Mouse (Mus musculus): ENCODE data around the gene Sirt1.
"Not testable (repeated sequence)": the region's sequence is repeated elsewhere in the genome, so short reads cannot be mapped to it uniquely, and the experiment has no call there.

Sirt1 gene

GRCm38 (mm10) chr10:63386991-63387390 lies 5.5 kb upstream of the Sirt1 start:
- no peak for DNase-seq

- peak; percentile 90 for DNase-seq
Observed at GRCm38 (mm10) chr10:63386444-63386843, 4.9 kb upstream of the Sirt1 start.

DNA sequence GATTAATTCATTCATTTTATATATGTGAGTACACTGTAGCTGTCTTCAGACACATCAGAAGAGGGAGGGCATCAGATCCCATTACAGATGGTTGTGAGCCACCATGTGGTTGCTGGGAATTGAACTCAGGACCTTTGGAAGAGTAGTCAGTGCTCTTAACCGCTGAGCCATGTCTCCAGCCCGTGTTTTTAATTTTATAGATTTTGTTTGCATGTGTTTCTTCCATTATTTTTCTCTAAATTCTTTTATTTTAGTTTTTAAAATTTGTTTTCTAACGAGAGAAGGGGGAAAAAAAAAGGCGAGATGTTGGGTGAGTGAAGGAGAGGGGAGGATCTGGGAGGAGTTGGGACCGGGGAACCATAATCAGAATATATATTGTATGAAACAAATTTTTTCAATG lies 4.4 kb upstream of the Sirt1 start:
- not testable (repeated sequence) for DNase-seq

GRCm38 (mm10) chr10:63382372-63383279 lies 1.1 kb upstream of the Sirt1 start, which contains the start of gene Dnajc12:
Gene Dnajc12 (plus strand): TSS chr10:63382443.
- DNase-seq: peak; percentile 78

DNA sequence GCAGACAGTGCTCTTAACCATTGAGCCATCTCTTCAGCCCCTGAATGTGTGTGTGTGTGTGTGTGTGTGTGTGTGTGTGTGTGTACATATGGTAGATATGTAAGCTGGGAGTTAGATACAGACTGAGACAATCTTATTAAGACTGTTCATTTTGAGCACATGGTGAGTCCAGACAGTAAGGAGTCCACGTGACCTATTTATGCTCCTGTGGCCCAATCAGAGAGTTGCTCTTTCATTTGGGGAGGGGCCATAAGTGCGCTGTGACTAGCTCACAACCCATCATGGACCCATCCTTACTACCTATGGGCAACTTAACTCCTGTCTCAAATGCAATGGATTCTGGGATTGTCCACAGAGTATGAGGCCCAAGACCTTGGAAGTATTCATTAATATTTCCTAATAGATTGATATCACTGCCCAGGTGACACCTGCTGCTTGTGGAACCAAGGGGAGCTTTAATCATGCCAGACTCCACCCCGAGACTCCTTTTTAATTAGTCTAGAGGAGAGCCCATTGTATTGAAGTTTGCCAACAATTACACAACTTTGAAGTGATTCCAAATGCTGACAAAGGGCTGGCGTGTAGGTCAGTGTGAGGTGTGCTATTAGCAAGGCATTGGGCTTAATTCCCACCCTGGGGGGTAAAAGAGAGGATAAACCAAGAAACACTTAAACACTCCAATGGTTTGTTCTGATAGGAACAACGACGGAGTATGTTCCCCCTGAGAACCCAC lies 2.4 kb downstream of the Sirt1 start:
- DNase-seq: no peak

DNA sequence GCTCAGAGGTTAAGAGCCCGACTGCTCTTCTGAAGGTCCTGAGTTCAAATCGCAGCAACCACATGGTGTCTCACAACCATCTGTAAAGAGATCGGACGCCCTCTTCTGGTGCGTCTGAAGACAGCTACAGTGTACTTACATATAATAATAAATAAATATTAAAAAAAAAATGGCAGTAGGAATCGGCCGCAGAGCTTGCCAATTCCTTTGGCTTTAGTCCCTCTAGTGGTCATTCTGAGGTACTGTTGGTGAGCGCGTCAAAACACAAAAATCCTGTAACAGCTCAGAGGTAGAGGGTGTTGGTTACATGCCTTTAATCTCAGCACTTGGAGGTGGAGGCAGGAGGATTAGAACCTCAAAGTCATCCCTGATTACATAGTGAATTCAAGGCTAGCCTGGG lies 4.0 kb downstream of the Sirt1 start:
- DNase-seq: peak; percentile 57

GRCm38 (mm10) chr10:63376303-63376702 lies 5.2 kb downstream of the Sirt1 start:
- no peak for DNase-seq

GRCm38 (mm10) chr10:63368041-63368440 lies 13.5 kb downstream of the Sirt1 start:
- DNase-seq: no peak

GRCm38 (mm10) chr10:63367386-63367785 lies 14.1 kb downstream of the Sirt1 start:
- no peak for DNase-seq

GRCm38 (mm10) chr10:63365918-63366455 lies 15.5 kb downstream of the Sirt1 start:
- no peak for DNase-seq

- no peak for DNase-seq
Observed at GRCm38 (mm10) chr10:63360502-63360901, 21.0 kb downstream of the Sirt1 start.

- DNase-seq: no peak
Observed at GRCm38 (mm10) chr10:63352111-63352510, 29.4 kb downstream of the Sirt1 start.

DNA sequence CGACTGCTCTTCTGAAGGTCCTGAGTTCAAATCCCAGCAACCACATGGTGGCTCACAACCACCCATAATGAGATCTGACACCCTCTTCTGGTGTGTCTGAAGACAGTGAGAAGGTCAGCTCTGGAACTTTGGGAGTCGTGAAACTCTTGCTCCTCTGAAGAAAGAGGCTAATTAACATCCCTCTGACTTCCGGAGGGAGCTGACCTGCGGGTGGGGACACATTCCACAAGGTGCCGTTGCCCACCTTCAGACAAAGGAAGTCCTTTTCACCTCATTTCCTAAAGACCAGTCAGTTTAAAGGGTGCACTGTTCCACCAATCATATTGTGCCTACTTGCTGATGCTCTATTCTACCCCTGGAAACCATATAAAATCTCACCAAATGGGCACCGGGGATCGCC lies 30.4 kb downstream of the Sirt1 start:
- not testable (repeated sequence) for DNase-seq

DNA sequence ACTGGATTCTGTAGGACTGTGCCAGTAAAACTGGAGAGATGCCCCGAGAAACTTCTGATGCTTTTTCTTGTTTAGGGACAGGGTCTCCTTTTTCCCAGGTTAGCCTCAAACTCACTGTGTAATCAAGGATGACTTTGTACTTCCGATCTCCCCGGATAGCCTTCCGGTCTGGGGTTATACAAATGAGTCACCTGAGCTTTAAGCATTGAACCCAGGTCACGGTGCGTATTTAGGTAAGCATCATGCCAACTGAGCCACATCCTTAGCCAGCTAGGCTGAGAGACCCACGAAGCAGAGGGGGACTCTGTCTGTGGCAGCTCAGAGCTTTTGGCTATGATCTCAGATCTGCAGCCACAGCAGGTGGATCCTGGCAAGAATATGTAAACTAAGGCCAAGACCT lies 30.8 kb downstream of the Sirt1 start:
- no peak for DNase-seq

DNA sequence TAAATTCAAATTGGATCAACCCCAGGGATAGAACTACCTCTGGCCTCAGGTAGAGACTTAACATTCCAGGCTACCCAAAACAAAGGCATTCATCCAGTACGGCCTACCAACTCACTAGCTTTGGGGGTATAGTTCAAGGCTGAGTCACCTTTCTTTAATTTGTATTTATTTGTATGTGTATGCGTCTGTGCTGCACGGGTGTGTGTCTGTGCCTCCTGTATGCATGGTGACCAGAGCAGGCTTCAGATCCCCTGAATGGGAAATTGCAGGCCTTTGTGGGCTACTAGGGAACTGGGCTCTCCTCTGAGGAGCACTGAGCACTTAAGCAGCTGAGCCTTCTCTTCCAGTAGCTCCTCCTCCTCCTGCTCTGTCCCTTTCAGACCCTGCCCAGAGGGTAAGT lies 33.2 kb downstream of the Sirt1 start:
- no peak for DNase-seq

DNA sequence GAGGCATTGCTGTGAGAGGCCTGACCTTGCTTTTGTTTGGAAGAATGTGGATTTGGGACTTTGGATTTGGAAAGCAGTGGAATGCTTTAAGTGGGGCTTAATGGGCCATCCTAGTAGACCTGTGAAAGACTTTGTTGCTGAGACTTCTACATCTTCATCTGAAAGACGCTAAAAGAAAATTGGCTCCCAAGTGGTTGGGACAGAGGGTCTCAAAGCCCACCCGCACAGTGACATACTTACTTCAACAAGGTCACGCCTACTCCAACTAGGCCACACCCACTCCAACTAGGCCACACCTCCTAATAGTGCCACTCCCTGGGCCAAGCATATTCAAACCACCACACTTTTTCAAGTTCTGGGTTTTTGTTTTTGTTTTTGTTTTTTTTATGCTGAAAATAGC lies 36.8 kb downstream of the Sirt1 start:
- DNase-seq: no peak

DNA sequence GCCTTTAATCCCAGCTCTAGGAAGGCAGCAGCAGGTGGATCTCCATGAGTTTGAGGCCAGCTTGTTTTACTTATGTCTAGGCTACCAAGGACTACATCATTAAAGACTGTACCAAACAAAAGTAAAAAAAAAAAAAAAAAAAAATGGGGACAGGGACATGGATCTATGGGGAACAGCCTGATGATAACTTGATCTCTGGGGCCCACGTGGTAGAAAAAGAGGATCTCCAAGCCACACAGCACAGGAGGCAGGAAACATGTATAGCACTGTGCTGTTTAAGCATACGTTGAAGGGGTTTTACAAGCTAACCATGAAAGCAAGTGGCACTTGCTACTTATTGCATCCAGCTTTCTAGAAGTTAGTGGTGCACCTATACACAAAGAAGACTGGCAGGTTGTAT lies 40.2 kb downstream of the Sirt1 start:
- no peak for DNase-seq

- DNase-seq: peak; percentile 87
Observed at GRCm38 (mm10) chr10:63338914-63339643, 42.4 kb downstream of the Sirt1 start.

DNA sequence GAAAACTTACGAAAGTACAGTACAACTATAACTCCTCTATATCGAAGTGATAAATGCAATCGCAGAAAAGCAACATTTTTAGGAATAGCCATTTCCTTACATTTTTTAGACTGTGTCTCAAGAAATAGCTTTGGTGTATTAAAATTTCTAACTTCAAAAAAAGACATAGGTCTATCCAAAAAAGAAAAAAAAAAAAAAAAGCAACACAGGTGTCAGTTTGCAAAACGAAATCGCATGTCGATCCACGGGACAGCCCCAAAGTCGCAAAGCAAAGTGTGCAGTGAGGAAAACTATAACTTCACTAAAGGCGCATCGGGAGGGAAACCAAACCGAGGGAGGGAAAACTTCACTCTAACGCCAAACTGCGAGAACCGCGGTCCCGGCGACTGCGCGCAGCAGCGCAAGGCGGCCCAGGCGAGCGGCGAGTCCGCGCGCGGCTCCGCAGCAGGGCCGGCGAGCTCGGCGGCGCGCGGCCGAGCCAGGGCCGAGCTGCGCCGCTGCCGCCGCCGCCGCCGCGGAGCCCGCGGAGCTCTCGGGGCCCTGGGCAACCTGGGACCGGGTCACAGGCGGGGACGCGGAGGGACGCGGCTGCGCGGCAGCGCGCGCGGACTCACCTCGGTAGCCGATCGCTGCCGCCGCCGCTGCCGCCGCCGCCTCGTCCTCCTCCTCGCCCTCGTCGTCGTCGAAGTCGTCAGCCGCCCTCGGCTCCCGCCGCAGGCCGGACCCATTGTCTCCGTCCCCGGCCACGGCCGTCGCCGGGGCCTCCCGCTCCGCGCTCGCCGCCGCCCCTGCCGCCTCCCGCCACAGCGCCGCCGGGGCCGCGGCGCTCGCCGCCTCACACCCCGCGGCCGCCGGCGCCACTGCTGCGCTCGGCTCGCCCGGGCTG lies 43.3 kb downstream of the Sirt1 start:
- DNase-seq: peak; percentile 60

DNA sequence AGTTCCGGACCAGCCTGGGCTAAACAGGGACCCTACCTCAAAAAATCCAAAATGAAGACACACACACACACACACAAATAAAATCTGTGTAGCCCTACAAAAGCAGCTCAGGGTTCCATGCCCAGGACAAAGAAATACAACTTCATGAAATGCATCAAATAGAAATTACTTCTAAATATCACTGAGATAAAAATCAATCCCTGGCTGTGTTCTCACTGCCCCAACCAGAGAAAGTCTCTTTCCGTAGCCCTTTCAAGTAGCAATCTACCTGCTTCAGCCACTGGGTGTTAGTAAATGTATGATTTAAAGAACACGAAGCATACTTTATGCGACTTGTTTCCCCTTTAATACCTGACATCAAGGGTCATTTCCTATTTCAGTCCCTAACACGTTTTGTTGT lies 44.2 kb downstream of the Sirt1 start:
- no peak for DNase-seq

- DNase-seq: no peak
Observed at GRCm38 (mm10) chr10:63336901-63337300, 44.6 kb downstream of the Sirt1 start.

DNA sequence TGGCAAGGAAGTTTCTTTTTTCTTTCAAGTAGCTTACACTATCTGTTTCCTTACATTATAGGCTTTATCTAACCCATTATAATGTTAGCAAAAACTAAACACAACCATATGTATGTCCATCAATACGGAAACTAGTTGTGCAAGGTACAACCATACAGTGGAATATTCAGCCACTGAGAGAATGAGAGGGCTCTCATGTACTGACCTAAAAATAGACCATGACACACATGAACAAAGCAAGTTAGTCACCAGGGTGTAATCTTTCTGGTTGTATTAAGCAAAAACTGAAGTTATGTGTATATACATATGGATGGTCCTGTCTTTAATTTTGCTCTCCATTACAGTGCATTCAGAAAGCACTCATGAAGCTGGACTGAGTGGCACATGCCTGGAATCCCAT lies 54.4 kb downstream of the Sirt1 start:
- DNase-seq: no peak

Data from cerebellum, adult 8-10 months (tissue).